Mouse (Mus musculus) bone marrow macrophage, adult 2 months (primary cell): ENCODE data around the gene Lsm3.

Source experiments
- CTCF ChIP-seq: IDR thresholded peaks from 2 replicates; pipeline ENCODE4 v1.5.1; 2012; ENCODE audit warnings: low read depth, mild to moderate bottlenecking, low read length, moderate library complexity
- POLR2A ChIP-seq: IDR thresholded peaks from 2 replicates; pipeline ENCODE4 v1.6.1; 2012; ENCODE audit warnings: mild to moderate bottlenecking, low read depth, low read length, borderline replicate concordance

- TF ChIP-seq POLR2A (no peak), CTCF (no peak)
These were observed 45.0 kb upstream of the Lsm3 start for GRCm38 (mm10) chr6:91470712-91471111.
